Mouse (Mus musculus) bone marrow macrophage, adult 2 months (primary cell): ENCODE data around the gene N6amt1.

ENCODE experiments used
- CTCF ChIP-seq: IDR thresholded peaks from 2 replicates; pipeline ENCODE4 v1.5.1; 2012; ENCODE audit warnings: low read depth, mild to moderate bottlenecking, low read length, moderate library complexity
- POLR2A ChIP-seq: IDR thresholded peaks from 2 replicates; pipeline ENCODE4 v1.6.1; 2012; ENCODE audit warnings: mild to moderate bottlenecking, low read depth, low read length, borderline replicate concordance

- TF ChIP-seq POLR2A = no peak
- TF ChIP-seq CTCF = no peak
Measured at GRCm38 (mm10) chr16:87305251-87306011, 48.6 kb upstream of the N6amt1 start.
